Mouse (Mus musculus): ENCODE data around the gene Gmeb1. TPM values are rescaled to one million over a fixed set of nuclear protein-coding genes. Genes with fewer than 3 reads are reported as not detected.

Gene Gmeb1
- polyA plus RNA-seq, 1 experiment from 2014 or later: 26.8 TPM

GRCm38 (mm10) chr4:132262358-132262616 is 885 bp upstream of the Gmeb1 start:
- peak overlapping the region; percentile 80; the same call in 1 of the 2 replicates for H3K4me2 ChIP-seq (ENCODE audit: low read depth, low read length)
- ATAC-seq (replicated peaks; ENCODE audit: extremely low read depth, insufficient read depth, low FRiP score): no peak
- H3K9me3 ChIP-seq (replicated peaks; ENCODE audit: control insufficient read depth, low read length): no peaks in the 10 kb centered on the region
- H3K4me1 ChIP-seq (ENCODE audit: control insufficient read depth, insufficient read depth, low read length): peaks cover 23% of the 10 kb centered on the region
- no peak overlapping the region for H3K9ac ChIP-seq (ENCODE audit: low read length)
- 66% methylated on average over 5 of the region's 5 CpGs for WGBS
- no peak overlapping the region for H3K4me3 ChIP-seq (ENCODE audit: low read length)
- H3K27ac ChIP-seq (ENCODE audit: low read length): no peak overlapping the region
- H3K36me3 ChIP-seq (ENCODE audit: control insufficient read depth, insufficient read depth): no peaks in the 10 kb centered on the region
- H3K27me3 ChIP-seq (ENCODE audit: control insufficient read depth, insufficient read depth, low read length): no peaks in the 10 kb centered on the region

- ATAC-seq (replicated peaks; ENCODE audit: extremely low read depth, insufficient read depth, low FRiP score): peak; percentile 87
- Histone ChIP-seq H3K4me1 (ENCODE audit: control insufficient read depth, insufficient read depth, low read length) (peaks cover 23% of the 10 kb centered on the region), H3K4me3 (ENCODE audit: low read length) (peak overlapping the region; percentile 59), H3K9ac (ENCODE audit: low read length) (peak overlapping the region; percentile 98), H3K27me3 (ENCODE audit: control insufficient read depth, insufficient read depth, low read length) (no peaks in the 10 kb centered on the region), H3K27ac (ENCODE audit: low read length) (peak overlapping the region; percentile 88), H3K4me2 (ENCODE audit: low read depth, low read length) (peak overlapping the region; percentile 78), H3K36me3 (ENCODE audit: control insufficient read depth, insufficient read depth) (no peaks in the 10 kb centered on the region), H3K9me3 (replicated peaks; ENCODE audit: control insufficient read depth, low read length) (no peaks in the 10 kb centered on the region)
- WGBS: 2% methylated on average over 33 of the region's 64 CpGs
Observed at GRCm38 (mm10) chr4:132260404-132261379, 710 bp downstream of the Gmeb1 start.

- Histone ChIP-seq H3K4me2 (ENCODE audit: low read depth, low read length) (peak overlapping the region; percentile 78), H3K4me1 (ENCODE audit: control insufficient read depth, insufficient read depth, low read length) (peaks cover 23% of the 10 kb centered on the region), H3K27ac (ENCODE audit: low read length) (peak overlapping the region; percentile 88), H3K36me3 (ENCODE audit: control insufficient read depth, insufficient read depth) (no peaks in the 10 kb centered on the region), H3K4me3 (ENCODE audit: low read length) (peak overlapping the region; percentile 15), H3K9me3 (replicated peaks; ENCODE audit: control insufficient read depth, low read length) (no peaks in the 10 kb centered on the region), H3K27me3 (ENCODE audit: control insufficient read depth, insufficient read depth, low read length) (no peaks in the 10 kb centered on the region), H3K9ac (ENCODE audit: low read length) (peak overlapping the region; percentile 98)
- WGBS: 38% methylated on average over 4 of the region's 4 CpGs
- ATAC-seq (replicated peaks; ENCODE audit: extremely low read depth, insufficient read depth, low FRiP score): no peak
Observed at GRCm38 (mm10) chr4:132259248-132259647, 2.2 kb downstream of the Gmeb1 start.

GRCm38 (mm10) chr4:132256384-132256783 is 5.0 kb downstream of the Gmeb1 start:
- no peak overlapping the region for H3K4me2 ChIP-seq (ENCODE audit: low read depth, low read length)
- peaks cover 28% of the 10 kb centered on the region for H3K4me1 ChIP-seq (ENCODE audit: control insufficient read depth, insufficient read depth, low read length)
- no peak overlapping the region for H3K4me3 ChIP-seq (ENCODE audit: low read length)
- no peak for ATAC-seq (replicated peaks; ENCODE audit: extremely low read depth, insufficient read depth, low FRiP score)
- no peak overlapping the region for H3K9ac ChIP-seq (ENCODE audit: low read length)
- no peaks in the 10 kb centered on the region for H3K27me3 ChIP-seq (ENCODE audit: control insufficient read depth, insufficient read depth, low read length)
- WGBS: 81% methylated on average over 3 of the region's 3 CpGs
- H3K9me3 ChIP-seq (replicated peaks; ENCODE audit: control insufficient read depth, low read length): no peaks in the 10 kb centered on the region
- H3K27ac ChIP-seq (ENCODE audit: low read length): no peak overlapping the region
- H3K36me3 ChIP-seq (ENCODE audit: control insufficient read depth, insufficient read depth): 0 out of 2 replicates have a peak, but pooled peaks cover under 1% of the 10 kb centered on the region

GRCm38 (mm10) chr4:132254986-132255385 is 6.4 kb downstream of the Gmeb1 start:
- Histone ChIP-seq H3K4me1 (ENCODE audit: control insufficient read depth, insufficient read depth, low read length) (peaks cover 28% of the 10 kb centered on the region), H3K27me3 (ENCODE audit: control insufficient read depth, insufficient read depth, low read length) (no peaks in the 10 kb centered on the region), H3K9ac (ENCODE audit: low read length) (no peak overlapping the region), H3K4me2 (ENCODE audit: low read depth, low read length) (no peak overlapping the region), H3K36me3 (ENCODE audit: control insufficient read depth, insufficient read depth) (peaks cover 13% of the 10 kb centered on the region), H3K4me3 (ENCODE audit: low read length) (no peak overlapping the region), H3K27ac (ENCODE audit: low read length) (no peak overlapping the region), H3K9me3 (replicated peaks; ENCODE audit: control insufficient read depth, low read length) (no peaks in the 10 kb centered on the region)
- 88% methylated on average over 3 of the region's 3 CpGs for WGBS
- no peak for ATAC-seq (replicated peaks; ENCODE audit: extremely low read depth, insufficient read depth, low FRiP score)

GRCm38 (mm10) chr4:132253622-132254021 is 7.8 kb downstream of the Gmeb1 start:
- no peak overlapping the region for H3K4me2 ChIP-seq (ENCODE audit: low read depth, low read length)
- H3K27me3 ChIP-seq (ENCODE audit: control insufficient read depth, insufficient read depth, low read length): no peaks in the 10 kb centered on the region
- H3K4me3 ChIP-seq (ENCODE audit: low read length): no peak overlapping the region
- peaks cover 20% of the 10 kb centered on the region for H3K36me3 ChIP-seq (ENCODE audit: control insufficient read depth, insufficient read depth)
- peak overlapping the region; percentile 30 for H3K27ac ChIP-seq (ENCODE audit: low read length)
- no peak overlapping the region for H3K9ac ChIP-seq (ENCODE audit: low read length)
- H3K9me3 ChIP-seq (replicated peaks; ENCODE audit: control insufficient read depth, low read length): no peaks in the 10 kb centered on the region
- H3K4me1 ChIP-seq (ENCODE audit: control insufficient read depth, insufficient read depth, low read length): peaks cover 14% of the 10 kb centered on the region; the same call in 1 of the 2 replicates
- WGBS: 43% methylated on average over 2 of the region's 2 CpGs
- no peak for ATAC-seq (replicated peaks; ENCODE audit: extremely low read depth, insufficient read depth, low FRiP score)

- WGBS: 82% methylated on average over 8 of the region's 8 CpGs
- no peak overlapping the region for H3K27ac ChIP-seq (ENCODE audit: low read length)
- no peak overlapping the region for H3K9ac ChIP-seq (ENCODE audit: low read length)
Observed at GRCm38 (mm10) chr4:132253128-132253527, 8.3 kb downstream of the Gmeb1 start.

GRCm38 (mm10) chr4:132251596-132251995 is 9.8 kb downstream of the Gmeb1 start:
- Histone ChIP-seq H3K36me3 (ENCODE audit: control insufficient read depth, insufficient read depth) (peaks cover 22% of the 10 kb centered on the region), H3K4me1 (ENCODE audit: control insufficient read depth, insufficient read depth, low read length) (peaks cover 17% of the 10 kb centered on the region), H3K27me3 (ENCODE audit: control insufficient read depth, insufficient read depth, low read length) (no peaks in the 10 kb centered on the region), H3K9ac (ENCODE audit: low read length) (no peak overlapping the region), H3K9me3 (replicated peaks; ENCODE audit: control insufficient read depth, low read length) (no peaks in the 10 kb centered on the region), H3K4me2 (ENCODE audit: low read depth, low read length) (no peak overlapping the region), H3K27ac (ENCODE audit: low read length) (no peak overlapping the region), H3K4me3 (ENCODE audit: low read length) (no peak overlapping the region)
- WGBS: 86% methylated on average over 9 of the region's 9 CpGs
- ATAC-seq (replicated peaks; ENCODE audit: extremely low read depth, insufficient read depth, low FRiP score): no peak

More at GRCm38 (mm10) chr4:132253128-132253527, 8.3 kb downstream of the Gmeb1 start:
- H3K4me3 ChIP-seq (ENCODE audit: low read length): no peak overlapping the region
- H3K36me3 ChIP-seq (ENCODE audit: control insufficient read depth, insufficient read depth): peaks cover 22% of the 10 kb centered on the region
- no peaks in the 10 kb centered on the region for H3K9me3 ChIP-seq (replicated peaks; ENCODE audit: control insufficient read depth, low read length)
- H3K4me1 ChIP-seq (ENCODE audit: control insufficient read depth, insufficient read depth, low read length): peaks cover 11% of the 10 kb centered on the region; the same call in 1 of the 2 replicates
- no peak overlapping the region for H3K4me2 ChIP-seq (ENCODE audit: low read depth, low read length)
- no peak for ATAC-seq (replicated peaks; ENCODE audit: extremely low read depth, insufficient read depth, low FRiP score)
- H3K27me3 ChIP-seq (ENCODE audit: control insufficient read depth, insufficient read depth, low read length): no peaks in the 10 kb centered on the region

- Histone ChIP-seq H3K4me1 (ENCODE audit: control insufficient read depth, insufficient read depth, low read length) (peaks cover 12% of the 10 kb centered on the region; the same call in 1 of the 2 replicates), H3K27ac (ENCODE audit: low read length) (peak overlapping the region; percentile 67), H3K27me3 (ENCODE audit: control insufficient read depth, insufficient read depth, low read length) (no peaks in the 10 kb centered on the region), H3K9me3 (replicated peaks; ENCODE audit: control insufficient read depth, low read length) (no peaks in the 10 kb centered on the region), H3K9ac (ENCODE audit: low read length) (no peak overlapping the region), H3K4me3 (ENCODE audit: low read length) (no peak overlapping the region), H3K4me2 (ENCODE audit: low read depth, low read length) (no peak overlapping the region), H3K36me3 (ENCODE audit: control insufficient read depth, insufficient read depth) (peaks cover 40% of the 10 kb centered on the region)
- 70% methylated on average over 5 of the region's 5 CpGs for WGBS
- ATAC-seq (replicated peaks; ENCODE audit: extremely low read depth, insufficient read depth, low FRiP score): 0 out of 2 replicates have a peak, but pooled peaks have one; percentile 37
Observed at GRCm38 (mm10) chr4:132247451-132247997, 13.9 kb downstream of the Gmeb1 start.
